Mouse (Mus musculus) G1E (cell line): ENCODE measurements around the gene Txndc17. TPM values are rescaled to one million over a fixed set of nuclear protein-coding genes. Genes with fewer than 3 reads are reported as not detected.
"Not testable (repeated sequence)": the region's sequence is repeated elsewhere in the genome, so short reads cannot be mapped to it uniquely, and the experiment has no call there.

Experiments used
- ATAC-seq: 2 replicates; pipeline ENCODE4 v1.8.0; 2016; ENCODE audit warnings: mild to moderate bottlenecking; ENCODE audit not compliant: insufficient number of reproducible peaks, poor library complexity, low FRiP score, severe bottlenecking; ENCODE audit errors: extremely low read depth
- DNase-seq: peaks from one replicate; pipeline ENCODE4 v3.0.0; 2012; ENCODE audit warnings: low spot score
- H3K27me3 ChIP-seq: 2 replicates; pipeline ENCODE4 v1.6.1; 2012; ENCODE audit warnings: mild to moderate bottlenecking, low read length, inconsistent platforms; ENCODE audit not compliant: insufficient read depth
- H3K36me3 ChIP-seq: replicated peaks from 2 replicates; pipeline ENCODE3; 2012; ENCODE audit warnings: mild to moderate bottlenecking, inconsistent platforms
- H3K4me1 ChIP-seq: 2 replicates; pipeline ENCODE4 v1.6.1; 2012; ENCODE audit warnings: low read depth, low read length, inconsistent platforms, mixed read lengths; ENCODE audit not compliant: insufficient read depth
- H3K4me3 ChIP-seq: 2 replicates; pipeline ENCODE4 v1.5.1; 2012; ENCODE audit warnings: low read depth, mild to moderate bottlenecking, inconsistent platforms, low read length, moderate library complexity, mixed read lengths
- H3K9me3 ChIP-seq: replicated peaks from 2 replicates; pipeline ENCODE4 v1.6.1; 2012; ENCODE audit warnings: inconsistent platforms
- CTCF ChIP-seq: IDR thresholded peaks from 2 replicates; pipeline ENCODE4 v1.5.1; 2012; ENCODE audit warnings: low read depth, low read length, inconsistent platforms, mixed read lengths
- GATA1 ChIP-seq: IDR thresholded peaks from 2 replicates; pipeline ENCODE4 v1.6.1; 2012; ENCODE audit warnings: borderline replicate concordance, low read length, inconsistent platforms, mixed read lengths
- GATA2 ChIP-seq: IDR thresholded peaks from 2 replicates; pipeline ENCODE4 v1.6.1; 2012; ENCODE audit warnings: low read depth, low read length, inconsistent platforms, borderline replicate concordance
- POLR2AphosphoS5 ChIP-seq: IDR thresholded peaks from 2 replicates; pipeline ENCODE4 v1.6.1; 2012; ENCODE audit warnings: low read depth, low read length, inconsistent platforms; ENCODE audit not compliant: insufficient replicate concordance
- TAL1 ChIP-seq: conservative IDR thresholded peaks from 2 replicates; pipeline ENCODE4 v1.6.1; 2012; ENCODE audit warnings: low read depth, low read length, inconsistent platforms, mixed read lengths
- polyA plus RNA-seq: library from polyadenylated mRNA; stranded (reverse); fragments of >175 nt; gene quantifications from 2 replicates; pipeline ENCODE4 v1.2.3, GENCODE M21; 2012
- total RNA-seq, 2 experiments: library from RNA; stranded (forward) in 1 of 2; stranded (reverse) in 1 of 2; fragments of 200-1000 nt in 1 of 2; fragments of >200 nt in 1 of 2; fragmentation: Nextera tagmentation in 1 of 2; gene quantifications; 2 replicates each; pipeline ENCODE4 v1.2.3; 2014 to 2017

Gene Txndc17
- total RNA-seq (2014; fragmentation: Nextera tagmentation), result 112 and 134 TPM in 2 replicates
- total RNA-seq (2017), result 60.2 and 60.5 TPM in 2 replicates
- polyA plus RNA-seq, result 30.1 and 31.0 TPM in 2 replicates

DNA sequence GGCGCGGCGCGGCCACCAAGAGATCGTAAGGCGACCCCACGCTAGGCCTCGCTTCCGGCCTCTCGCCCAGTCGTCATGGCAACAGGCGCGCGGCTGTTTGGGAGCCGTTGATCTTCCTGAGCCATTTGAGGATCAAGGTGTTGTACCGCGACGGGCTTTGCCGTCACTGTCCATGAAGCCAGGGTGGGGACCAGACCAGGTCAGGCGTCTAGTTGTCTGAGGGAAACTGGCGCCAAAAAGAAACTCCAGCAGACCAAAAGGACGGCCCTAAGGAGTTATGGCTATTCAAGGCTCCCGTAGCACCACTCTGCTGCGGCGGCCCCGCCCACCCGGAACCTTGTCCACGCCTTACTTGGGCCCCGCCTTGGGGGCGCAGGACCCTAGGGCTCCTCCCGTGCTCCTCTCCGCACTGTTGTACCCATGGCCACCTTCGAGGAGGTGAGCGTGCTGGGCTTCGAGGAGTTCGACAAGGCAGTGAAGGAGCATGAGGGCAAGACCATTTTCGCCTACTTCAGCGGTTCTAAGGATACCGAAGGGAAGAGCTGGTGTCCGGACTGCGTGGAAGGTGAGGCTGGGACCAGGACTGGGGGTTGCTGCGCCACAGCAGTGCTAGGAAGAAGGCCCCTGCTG is at the start of gene Txndc17, which contains the start of gene 4933427D14Rik:
Gene Txndc17 (plus strand): TSS at position 344 of the 630 bp plus-strand sequence.
Gene 4933427D14Rik (minus strand): TSS at position 256 of the 630 bp plus-strand sequence.
- H3K4me1 ChIP-seq, result peaks cover 35% of the 10 kb centered on the region
- TF ChIP-seq GATA1, result no peak
- TF ChIP-seq POLR2AphosphoS5, result no peak
- no peak for TF ChIP-seq TAL1
- TF ChIP-seq CTCF, result no peak
- TF ChIP-seq GATA2, result no peak
- H3K27me3 ChIP-seq, result no peaks in the 10 kb centered on the region
- DNase-seq (peak; percentile 82), ATAC-seq (peak; percentile 88)
- H3K4me3 ChIP-seq, result peak within 1 kb of the TSS; percentile 84
- no peaks in the 10 kb centered on the region for H3K9me3 ChIP-seq
- H3K36me3 ChIP-seq, result peaks cover 58% of the 10 kb centered on the region

DNA sequence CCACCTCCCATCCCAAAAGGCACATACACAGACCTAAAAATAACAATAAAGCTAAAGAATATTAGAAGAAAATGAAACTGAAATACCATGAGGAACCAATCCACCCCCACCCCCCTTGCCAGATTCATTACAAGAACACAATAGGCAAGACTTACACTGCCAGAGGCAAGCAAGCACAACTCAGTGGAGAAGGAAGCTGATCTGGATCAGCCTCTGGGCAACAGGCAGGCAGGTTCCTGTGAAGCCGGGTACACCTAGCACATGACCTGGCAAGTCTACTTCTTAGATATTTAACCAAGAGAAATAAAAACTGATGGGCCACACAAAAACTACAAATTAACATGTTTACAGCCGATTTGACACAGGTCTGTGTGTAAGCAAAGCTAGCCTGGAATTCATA is 44.1 kb upstream of the Txndc17 start:
- DNase-seq (no peak), ATAC-seq (no peak)
- H3K36me3 ChIP-seq, result peaks cover 88% of the 10 kb centered on the region
- TF ChIP-seq CTCF, result no peak
- no peak for TF ChIP-seq TAL1
- no peak for TF ChIP-seq POLR2AphosphoS5
- no peak for TF ChIP-seq GATA2
- no peak for TF ChIP-seq GATA1
- H3K27me3 ChIP-seq, result no peaks in the 10 kb centered on the region
- H3K4me1 ChIP-seq, result no peaks in the 10 kb centered on the region
- no peaks in the 10 kb centered on the region for H3K9me3 ChIP-seq
- no peak overlapping the region for H3K4me3 ChIP-seq

DNA sequence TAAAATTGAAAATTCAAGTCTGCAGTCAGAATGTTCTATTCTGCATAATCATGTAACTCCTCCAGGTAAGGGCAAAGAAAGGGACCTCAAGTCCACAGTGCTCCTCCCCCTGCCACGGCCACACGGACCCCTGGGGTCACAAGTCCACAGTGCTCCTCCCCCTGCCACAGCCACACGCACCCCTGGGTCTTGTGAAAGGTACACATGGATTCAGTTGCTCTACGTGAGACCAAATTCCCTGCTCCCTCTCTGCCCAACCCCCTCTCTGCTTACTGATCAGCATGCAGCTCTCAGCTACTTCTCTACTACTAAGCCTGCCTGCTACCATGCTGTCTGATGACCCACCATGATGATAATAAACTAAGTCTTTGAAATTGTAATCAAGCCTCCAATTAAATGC is 37.5 kb upstream of the Txndc17 start:
- TF ChIP-seq GATA2, result no peak
- no peak for TF ChIP-seq TAL1
- no peak for TF ChIP-seq GATA1
- no peak for TF ChIP-seq CTCF
- no peak for TF ChIP-seq POLR2AphosphoS5
- no peaks in the 10 kb centered on the region for H3K27me3 ChIP-seq
- no peak for DNase-seq
- no peaks in the 10 kb centered on the region for H3K9me3 ChIP-seq
- peaks cover 81% of the 10 kb centered on the region for H3K36me3 ChIP-seq
- ATAC-seq, result no peak
- H3K4me1 ChIP-seq, result no peaks in the 10 kb centered on the region
- H3K4me3 ChIP-seq, result no peak overlapping the region

DNA sequence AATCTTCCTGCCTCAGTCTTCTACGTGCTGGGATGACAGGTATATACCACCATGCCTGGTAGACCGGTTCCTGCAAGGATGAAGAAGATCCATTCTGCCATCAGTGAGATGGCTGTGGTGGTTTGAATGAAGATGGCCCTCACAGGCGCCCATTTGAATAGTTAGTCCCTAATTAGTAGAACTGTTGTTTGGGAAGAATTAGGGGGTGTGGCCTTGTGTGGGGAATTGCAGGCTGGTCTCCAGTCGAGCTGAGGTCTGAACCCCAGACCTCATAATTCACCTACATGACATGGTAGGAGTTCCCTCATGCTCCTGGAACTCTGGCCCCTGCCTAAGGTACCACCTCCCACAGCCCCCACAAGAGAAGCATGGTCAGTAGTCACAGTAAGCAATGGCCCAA is 35.4 kb upstream of the Txndc17 start:
- ATAC-seq, DNase-seq, H3K4me1 ChIP-seq, H3K4me3 ChIP-seq, H3K27me3 ChIP-seq, H3K9me3 ChIP-seq: not testable (repeated sequence)
- peaks cover 80% of the 10 kb centered on the region for H3K36me3 ChIP-seq

DNA sequence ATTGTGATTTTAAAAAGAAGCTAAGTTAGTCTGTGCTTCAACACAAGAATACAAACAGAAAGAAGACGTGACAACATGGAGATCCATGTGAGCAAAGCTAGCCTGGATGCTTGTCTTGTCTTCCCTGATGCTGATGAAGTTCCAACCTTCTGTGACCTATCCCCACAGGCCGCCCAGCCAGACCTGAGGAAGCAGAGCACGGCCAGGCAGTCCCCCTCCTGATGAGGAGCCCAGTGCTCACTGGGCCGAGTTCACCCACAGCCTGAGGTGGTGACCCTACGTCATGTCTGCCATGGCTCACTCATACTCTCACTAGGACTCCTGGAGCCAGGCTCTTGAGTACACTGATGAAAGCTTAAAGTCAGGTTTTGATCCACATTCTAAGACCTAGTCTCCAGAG is 33.8 kb upstream of the Txndc17 start:
- Histone ChIP-seq H3K27me3 (no peaks in the 10 kb centered on the region), H3K4me3 (no peak overlapping the region), H3K9me3 (no peaks in the 10 kb centered on the region), H3K4me1 (no peaks in the 10 kb centered on the region), H3K36me3 (peaks cover 80% of the 10 kb centered on the region)
- DNase-seq (no peak), ATAC-seq (no peak)
- no peak for TF ChIP-seq GATA2
- no peak for TF ChIP-seq GATA1
- TF ChIP-seq TAL1, result no peak
- TF ChIP-seq CTCF, result no peak
- TF ChIP-seq POLR2AphosphoS5, result no peak

DNA sequence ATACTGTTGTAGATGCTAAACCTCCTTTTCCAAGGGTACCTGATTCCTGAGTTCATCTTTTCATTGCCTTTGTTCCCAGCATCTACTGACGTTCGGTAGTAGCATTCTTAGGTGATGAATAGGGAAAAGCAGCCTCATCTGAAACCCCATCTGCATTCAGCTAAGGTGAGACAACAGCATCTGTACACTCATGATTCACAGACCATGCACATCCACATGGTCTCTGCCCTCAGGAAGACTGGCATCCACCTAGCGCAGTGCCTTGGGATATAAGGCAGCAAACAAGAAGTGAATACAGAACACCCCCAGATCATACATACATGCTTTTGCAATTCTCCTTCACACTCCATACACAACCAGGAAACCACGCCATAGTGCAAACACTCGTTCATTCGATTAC is 32.6 kb upstream of the Txndc17 start:
- Histone ChIP-seq H3K36me3 (peaks cover 80% of the 10 kb centered on the region), H3K9me3 (no peaks in the 10 kb centered on the region), H3K4me1 (no peaks in the 10 kb centered on the region), H3K4me3 (no peak overlapping the region), H3K27me3 (no peaks in the 10 kb centered on the region)
- no peak for DNase-seq
- TF ChIP-seq GATA1, result no peak
- TF ChIP-seq GATA2, result no peak
- TF ChIP-seq CTCF, result no peak
- TF ChIP-seq TAL1, result no peak
- no peak for TF ChIP-seq POLR2AphosphoS5
- no peak for ATAC-seq

DNA sequence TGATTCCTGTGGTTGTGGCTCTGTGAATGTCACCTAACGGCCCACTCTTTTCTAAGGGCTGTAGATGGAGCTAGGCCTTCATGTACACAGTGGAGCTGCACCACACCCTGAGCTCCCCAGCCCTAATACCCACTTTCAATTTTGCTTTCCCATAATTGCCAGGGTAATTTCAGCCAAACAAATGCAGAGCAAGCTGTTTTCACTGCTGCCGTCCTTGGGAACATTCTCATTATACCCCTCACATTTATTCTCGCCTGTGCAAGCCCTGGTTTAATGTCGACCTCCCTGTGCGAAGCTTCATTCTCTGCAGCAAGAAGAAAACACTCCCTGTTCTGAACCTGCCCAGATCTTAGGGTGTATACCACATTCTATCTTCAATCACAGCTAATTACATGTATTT is 31.4 kb upstream of the Txndc17 start:
- Histone ChIP-seq H3K36me3 (peaks cover 80% of the 10 kb centered on the region), H3K4me1 (no peaks in the 10 kb centered on the region), H3K27me3 (no peaks in the 10 kb centered on the region), H3K9me3 (no peaks in the 10 kb centered on the region), H3K4me3 (no peak overlapping the region)
- ATAC-seq (no peak), DNase-seq (no peak)
- TF ChIP-seq POLR2AphosphoS5 (no peak), CTCF (no peak), GATA1 (no peak), GATA2 (no peak), TAL1 (no peak)
